Mouse (Mus musculus) stomach, embryonic 16.5 days (tissue): Measurements from ENCODE around the gene Rbm20. TPM values are rescaled to one million over a fixed set of nuclear protein-coding genes. Genes with fewer than 3 reads are reported as not detected.

Experiments used
- ATAC-seq: fragments of 200-750 bp; cut with Nextera tagmentation; 2 replicates; pipeline ENCODE4 v1.8.0; 2017; ENCODE audit warnings: moderate number of reproducible peaks, moderate TSS enrichment; ENCODE audit not compliant: insufficient read depth, low FRiP score
- H3K27ac ChIP-seq: fragments of 300-500 bp; sonication (generic); 2 replicates; pipeline ENCODE4 v1.5.1; 2014; ENCODE audit warnings: low read length
- H3K27me3 ChIP-seq: fragments of 300-500 bp; sonication (generic); 2 replicates; pipeline ENCODE4 v1.6.1; 2014; ENCODE audit warnings: low read length, control low read depth, mixed read lengths; ENCODE audit not compliant: control insufficient read depth, insufficient read depth
- H3K36me3 ChIP-seq: fragments of 300-500 bp; sonication (generic); 2 replicates; pipeline ENCODE4 v1.6.1; 2014; ENCODE audit warnings: low read length; ENCODE audit not compliant: control insufficient read depth, insufficient read depth
- H3K4me1 ChIP-seq: fragments of 300-500 bp; sonication (generic); 2 replicates; pipeline ENCODE4 v1.6.1; 2014; ENCODE audit warnings: low read length, control low read depth, mixed read lengths; ENCODE audit not compliant: control insufficient read depth, insufficient read depth
- H3K4me2 ChIP-seq: fragments of 300-500 bp; sonication (generic); 2 replicates; pipeline ENCODE4 v1.6.1; 2014; ENCODE audit warnings: low read depth, low read length, mixed read lengths
- H3K4me3 ChIP-seq: fragments of 300-500 bp; sonication (generic); replicated peaks from 2 replicates; pipeline ENCODE4 v1.5.1; 2014; ENCODE audit warnings: mild to moderate bottlenecking, low read length
- H3K9ac ChIP-seq: fragments of 300-500 bp; sonication (generic); 2 replicates; pipeline ENCODE4 v1.6.1; 2014; ENCODE audit warnings: low read length
- H3K9me3 ChIP-seq: fragments of 300-500 bp; sonication (generic); replicated peaks from 2 replicates; pipeline ENCODE4 v1.6.1; 2016; ENCODE audit warnings: low read length, control low read depth; ENCODE audit not compliant: control insufficient read depth
- WGBS: fragments of 180-500 bp; shearing (Covaris S2); extraction: QIAGEN DNeasy Blood & Tissue Kit; methylation state at CpG from one replicate; pipeline ENCODE4 v1.1.7; 2014; 5-methylcytosine and 5-hydroxymethylcytosine counted together
- polyA plus RNA-seq: library from polyadenylated mRNA; unstranded; fragments of >200 nt; fragmentation: Nextera tagmentation; extraction: Ambion mirVana; gene quantifications from 2 replicates; pipeline ENCODE4 v1.2.1, GENCODE M21; 2015

The Rbm20 gene
- polyA plus RNA-seq, 1 experiment from 2014 or later = 1.4 TPM

GRCm38 (mm10) chr19:53889555-53889954, 212.4 kb downstream of the Rbm20 start:
- 66% methylated on average over 5 of the region's 5 CpGs for WGBS
- Histone ChIP-seq H3K9ac (no peak overlapping the region), H3K27me3 (no peaks in the 10 kb centered on the region), H3K4me3 (no peak overlapping the region), H3K36me3 (no peaks in the 10 kb centered on the region), H3K4me1 (peaks cover 37% of the 10 kb centered on the region), H3K9me3 (no peaks in the 10 kb centered on the region), H3K27ac (no peak overlapping the region), H3K4me2 (no peak overlapping the region)
- no peak for ATAC-seq

- H3K4me2 ChIP-seq = no peak overlapping the region
- no peak overlapping the region for H3K4me3 ChIP-seq
- 59% methylated on average over 5 of the region's 5 CpGs for WGBS
- ATAC-seq = no peak
- no peak overlapping the region for H3K27ac ChIP-seq
- H3K9ac ChIP-seq = no peak overlapping the region
- H3K9me3 ChIP-seq = no peaks in the 10 kb centered on the region
- H3K4me1 ChIP-seq = peaks cover 43% of the 10 kb centered on the region
- H3K36me3 ChIP-seq = no peaks in the 10 kb centered on the region
- no peaks in the 10 kb centered on the region for H3K27me3 ChIP-seq
Observed at GRCm38 (mm10) chr19:53890274-53890673, 213.2 kb downstream of the Rbm20 start.

DNA sequence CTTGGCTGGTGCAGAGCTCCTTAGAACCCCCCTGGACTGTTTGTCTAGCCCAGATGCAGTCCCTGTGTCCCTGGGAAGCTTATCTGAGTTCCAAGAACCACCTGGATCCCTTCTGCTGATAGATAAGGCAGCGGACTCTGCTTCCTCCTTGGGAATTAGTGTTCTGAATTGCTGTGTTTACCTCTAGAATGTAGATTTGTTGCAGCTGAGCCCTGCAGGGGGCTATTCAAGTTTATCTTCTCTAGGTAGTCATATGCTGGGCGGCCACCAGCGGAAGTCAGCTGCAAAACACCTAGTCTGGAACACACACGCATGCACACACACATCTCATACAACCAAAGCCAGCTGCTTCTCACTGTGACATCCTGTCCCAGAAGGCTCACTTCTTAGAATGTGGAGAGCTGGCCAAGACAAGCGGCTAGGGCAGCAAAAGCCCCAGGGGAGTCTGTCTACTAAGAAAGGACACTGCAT, 213.7 kb downstream of the Rbm20 start:
- 56% methylated on average over 5 of the region's 5 CpGs for WGBS
- Histone ChIP-seq H3K9me3 (no peaks in the 10 kb centered on the region), H3K9ac (no peak overlapping the region), H3K36me3 (no peaks in the 10 kb centered on the region), H3K27ac (peak overlapping the region; percentile 90), H3K4me1 (peaks cover 46% of the 10 kb centered on the region), H3K4me3 (no peak overlapping the region), H3K27me3 (no peaks in the 10 kb centered on the region), H3K4me2 (no peak overlapping the region)
- ATAC-seq = no peak

DNA sequence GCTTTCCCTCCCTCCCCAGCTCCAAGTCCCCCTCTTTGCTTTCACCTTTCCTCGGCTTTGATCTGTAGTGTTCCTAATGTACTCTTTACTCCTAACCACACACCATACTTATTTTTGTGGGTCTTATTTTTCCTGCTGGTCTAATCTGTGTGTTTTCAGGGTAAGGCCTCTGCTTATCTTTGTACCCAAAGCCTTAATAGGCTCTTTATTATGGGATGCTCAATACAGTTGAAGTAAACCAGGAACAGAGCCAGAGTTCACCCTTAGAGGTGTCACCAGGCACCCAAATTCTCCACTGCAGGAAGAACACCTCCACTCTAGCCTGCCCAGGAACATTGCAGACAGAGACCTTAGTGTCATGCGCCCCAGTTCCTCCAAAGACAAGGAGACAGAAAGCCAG, 214.5 kb downstream of the Rbm20 start:
- ATAC-seq = peak; percentile 11; the same call in 1 of the 2 replicates
- H3K27me3 ChIP-seq = no peaks in the 10 kb centered on the region
- H3K4me2 ChIP-seq = no peak overlapping the region
- H3K4me3 ChIP-seq = no peak overlapping the region
- peak overlapping the region; percentile 90 for H3K27ac ChIP-seq
- no peaks in the 10 kb centered on the region for H3K36me3 ChIP-seq
- 62% methylated on average over 2 of the region's 2 CpGs for WGBS
- H3K9ac ChIP-seq = peak overlapping the region; percentile 37; the same call in 1 of the 2 replicates
- peaks cover 49% of the 10 kb centered on the region for H3K4me1 ChIP-seq
- H3K9me3 ChIP-seq = no peaks in the 10 kb centered on the region

DNA sequence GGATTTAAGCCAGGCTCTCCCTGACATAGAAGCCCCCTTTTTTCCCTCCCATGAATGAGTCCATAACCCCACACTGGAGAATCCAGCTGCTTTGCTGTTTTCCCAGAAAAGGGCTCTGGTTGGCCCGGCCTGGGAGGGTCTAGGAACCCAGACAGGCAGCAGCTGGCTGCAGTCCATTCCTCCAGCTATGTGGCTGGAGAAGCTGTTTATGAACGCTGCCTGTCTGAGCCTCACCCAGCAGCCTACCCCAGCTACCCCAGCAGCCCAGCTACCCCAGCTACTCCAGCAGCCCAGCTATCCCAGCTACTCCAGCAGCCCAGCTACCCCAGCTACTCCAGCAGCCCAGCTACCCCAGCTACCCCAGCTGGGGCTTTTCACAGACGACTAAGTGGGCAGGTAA, 215.0 kb downstream of the Rbm20 start, which contains the start of gene Pdcd4:
Gene Pdcd4, plus strand, starts transcription at position 171 of the 400 bp plus-strand sequence.
- peak within 1 kb of the TSS; percentile 90 for H3K27ac ChIP-seq
- no peaks in the 10 kb centered on the region for H3K9me3 ChIP-seq
- H3K4me3 ChIP-seq = no peak within 1 kb of the TSS
- peaks cover 49% of the 10 kb centered on the region for H3K4me1 ChIP-seq
- no peaks in the 10 kb centered on the region for H3K36me3 ChIP-seq
- 0 out of 2 replicates have a peak within 1 kb of the TSS, but pooled peaks have one; percentile 9 for H3K4me2 ChIP-seq
- WGBS = 8% methylated on average over 3 of the region's 3 CpGs
- no peaks in the 10 kb centered on the region for H3K27me3 ChIP-seq
- peak; percentile 59; the same call in 1 of the 2 replicates for ATAC-seq
- peak within 1 kb of the TSS; percentile 40; the same call in 1 of the 2 replicates for H3K9ac ChIP-seq

GRCm38 (mm10) chr19:53892838-53893359, 215.8 kb downstream of the Rbm20 start:
- 46% methylated on average over 9 of the region's 9 CpGs for WGBS
- no peak for ATAC-seq

GRCm38 (mm10) chr19:53893711-53894171, 216.6 kb downstream of the Rbm20 start:
- H3K27ac ChIP-seq = peak overlapping the region; percentile 90
- ATAC-seq = peak; percentile 49; the same call in 1 of the 2 replicates
- H3K36me3 ChIP-seq = no peaks in the 10 kb centered on the region
- H3K9ac ChIP-seq = no peak overlapping the region
- H3K27me3 ChIP-seq = no peaks in the 10 kb centered on the region
- H3K9me3 ChIP-seq = no peaks in the 10 kb centered on the region
- no peak overlapping the region for H3K4me3 ChIP-seq
- H3K4me1 ChIP-seq = peaks cover 49% of the 10 kb centered on the region
- WGBS = 38% methylated on average over 3 of the region's 3 CpGs
- H3K4me2 ChIP-seq = no peak overlapping the region

More at GRCm38 (mm10) chr19:53892838-53893359, 215.8 kb downstream of the Rbm20 start:
- no peaks in the 10 kb centered on the region for H3K27me3 ChIP-seq
- no peak overlapping the region for H3K9ac ChIP-seq
- H3K27ac ChIP-seq = peak overlapping the region; percentile 90
- H3K36me3 ChIP-seq = no peaks in the 10 kb centered on the region
- H3K4me1 ChIP-seq = peaks cover 49% of the 10 kb centered on the region
- no peak overlapping the region for H3K4me2 ChIP-seq
- no peak overlapping the region for H3K4me3 ChIP-seq
- H3K9me3 ChIP-seq = no peaks in the 10 kb centered on the region

GRCm38 (mm10) chr19:53894538-53895121, 217.5 kb downstream of the Rbm20 start:
- Histone ChIP-seq H3K9me3 (no peaks in the 10 kb centered on the region), H3K9ac (peak overlapping the region; percentile 43; the same call in 1 of the 2 replicates), H3K36me3 (no peaks in the 10 kb centered on the region), H3K4me3 (no peak overlapping the region), H3K4me1 (peaks cover 49% of the 10 kb centered on the region), H3K4me2 (no peak overlapping the region), H3K27me3 (no peaks in the 10 kb centered on the region), H3K27ac (peak overlapping the region; percentile 90)
- peak; percentile 42; the same call in 1 of the 2 replicates for ATAC-seq
- 54% methylated on average over 12 of the region's 12 CpGs for WGBS

- no peaks in the 10 kb centered on the region for H3K27me3 ChIP-seq
- H3K4me3 ChIP-seq = no peak overlapping the region
- H3K9ac ChIP-seq = no peak overlapping the region
- H3K36me3 ChIP-seq = no peaks in the 10 kb centered on the region
- no peak for ATAC-seq
- no peak overlapping the region for H3K4me2 ChIP-seq
- H3K27ac ChIP-seq = peak overlapping the region; percentile 48; the same call in 1 of the 2 replicates
- H3K9me3 ChIP-seq = no peaks in the 10 kb centered on the region
- WGBS = 71% methylated on average over 5 of the region's 5 CpGs
- H3K4me1 ChIP-seq = peaks cover 37% of the 10 kb centered on the region
Observed at GRCm38 (mm10) chr19:53898046-53898445, 220.9 kb downstream of the Rbm20 start.
